Mouse (Mus musculus) heart, postnatal 0 days (tissue): Measurements from ENCODE around the gene Mcur1. TPM values are rescaled to one million over a fixed set of nuclear protein-coding genes. Genes with fewer than 3 reads are reported as not detected.

Source experiments
- ATAC-seq: fragments of 200-750 bp; cut with Nextera tagmentation; 2 replicates; pipeline ENCODE4 v1.8.0; 2017; ENCODE audit warnings: low read depth, moderate number of reproducible peaks, moderate library complexity; ENCODE audit not compliant: insufficient read depth
- DNase-seq: peaks from one replicate; pipeline ENCODE4 v3.0.0-alpha.2; 2016; ENCODE audit warnings: low spot score
- H3K27ac ChIP-seq: fragments of 300-500 bp; sonication (generic); 2 replicates; pipeline ENCODE4 v1.5.1; 2014; ENCODE audit warnings: low read depth, mild to moderate bottlenecking
- H3K27me3 ChIP-seq: fragments of 300-500 bp; sonication (generic); 2 replicates; pipeline ENCODE4 v1.6.1; 2014; ENCODE audit warnings: low read length, mixed read lengths; ENCODE audit not compliant: control insufficient read depth, insufficient read depth
- H3K36me3 ChIP-seq: fragments of 300-500 bp; sonication (generic); replicated peaks from 2 replicates; pipeline ENCODE4 v1.6.1; 2014; ENCODE audit warnings: low read length, mixed read lengths; ENCODE audit not compliant: control insufficient read depth, insufficient read depth
- H3K4me1 ChIP-seq: fragments of 300-500 bp; sonication (generic); 2 replicates; pipeline ENCODE4 v1.6.1; 2014; ENCODE audit warnings: antibody characterized with exemption; ENCODE audit not compliant: control insufficient read depth, insufficient read depth
- H3K4me2 ChIP-seq: fragments of 300-500 bp; sonication (generic); 2 replicates; pipeline ENCODE4 v1.6.1; 2014; ENCODE audit warnings: low read depth, mild to moderate bottlenecking, low read length, moderate library complexity
- H3K4me3 ChIP-seq: fragments of 300-500 bp; sonication (generic); 2 replicates; pipeline ENCODE4 v1.5.1; 2014; ENCODE audit warnings: low read depth, low read length
- H3K9ac ChIP-seq: fragments of 300-500 bp; sonication (generic); replicated peaks from 2 replicates; pipeline ENCODE4 v1.6.1; 2014; ENCODE audit warnings: low read depth, low read length, mixed read lengths
- H3K9me3 ChIP-seq: fragments of 300-500 bp; sonication (generic); replicated peaks from 2 replicates; pipeline ENCODE4 v1.6.1; 2016; ENCODE audit warnings: low read length; ENCODE audit not compliant: control insufficient read depth
- CTCF ChIP-seq: IDR thresholded peaks from 2 replicates; pipeline ENCODE4 v1.5.1; 2016; ENCODE audit warnings: antibody characterized with exemption, control low read depth, low read depth
- EP300 ChIP-seq: IDR thresholded peaks from 2 replicates; pipeline ENCODE4 v1.6.1; 2016; ENCODE audit warnings: antibody characterized with exemption, low read depth
- WGBS: fragments of 180-500 bp; shearing (Covaris S2); extraction: QIAGEN DNeasy Blood & Tissue Kit; methylation state at CpG from one replicate; pipeline ENCODE4 v1.1.7; 2014; 5-methylcytosine and 5-hydroxymethylcytosine counted together
- polyA plus RNA-seq: library from polyadenylated mRNA; unstranded; fragments of >200 nt; fragmentation: Nextera tagmentation; extraction: Ambion mirVana; gene quantifications from 2 replicates; pipeline ENCODE4 v1.2.1, GENCODE M21; 2015
- total RNA-seq: library from RNA; depleted of rRNA; stranded (reverse); fragments of >200 nt; gene quantifications from 2 replicates; pipeline ENCODE4 v1.2.3, GENCODE M21; 2014; ENCODE audit warnings: low replicate concordance; rRNA removed

The Mcur1 gene
- total RNA-seq, result 37.7 and 40.1 TPM in 2 replicates
- 22.0 and 24.9 TPM in 2 replicates for polyA plus RNA-seq

DNA sequence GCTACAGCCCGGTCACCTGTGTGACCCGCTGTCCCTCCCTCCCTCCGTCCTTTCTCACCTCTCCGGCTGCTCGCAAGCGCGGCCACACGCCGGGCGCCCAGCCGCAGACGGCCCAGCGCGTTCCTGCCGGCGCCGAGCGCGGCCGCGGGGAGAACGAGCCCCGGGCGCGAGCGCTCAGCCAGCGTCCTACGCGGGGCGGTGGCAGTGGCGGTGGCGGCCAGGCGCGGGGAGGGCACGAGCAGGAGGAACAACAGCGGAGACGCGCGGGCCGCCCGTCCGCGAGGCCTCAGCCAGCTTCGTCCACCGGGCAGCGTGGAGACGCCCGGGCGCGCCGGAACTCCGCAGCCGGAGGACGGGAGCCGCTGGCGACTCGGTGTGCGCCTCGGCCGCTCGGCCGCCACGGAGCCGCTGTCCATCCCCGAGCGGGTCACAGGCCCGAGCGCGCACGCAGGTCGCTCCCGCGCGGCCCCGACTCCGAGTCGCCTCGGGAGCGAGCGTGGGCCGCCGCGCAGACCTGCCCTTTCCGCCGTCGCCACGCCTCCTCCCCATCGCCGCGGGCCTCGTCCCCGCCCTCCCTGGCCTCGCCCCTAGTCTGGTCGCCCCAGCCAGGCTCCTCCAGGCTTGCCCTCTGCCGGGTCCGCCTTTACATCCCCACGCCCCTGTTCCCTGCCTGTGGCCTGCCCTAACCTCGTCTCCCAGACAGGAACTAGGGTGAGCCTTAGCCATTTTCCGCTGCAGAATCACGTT, at the start of gene Mcur1:
Mcur1 (minus strand) TSS at position 481 of the 747 bp plus-strand sequence.
- H3K27me3 ChIP-seq, result no peaks in the 10 kb centered on the region
- peak; percentile 97 for ATAC-seq
- H3K9ac ChIP-seq, result peak within 1 kb of the TSS; percentile 79
- WGBS, result 1% methylated on average over 45 of the region's 100 CpGs
- peak within 1 kb of the TSS; percentile 80 for H3K4me3 ChIP-seq
- TF ChIP-seq CTCF (no peak), EP300 (no peak)
- H3K4me1 ChIP-seq, result peaks cover 22% of the 10 kb centered on the region
- peaks cover 5% of the 10 kb centered on the region; the same call in 1 of the 2 replicates for H3K36me3 ChIP-seq
- H3K27ac ChIP-seq, result peak within 1 kb of the TSS; percentile 98
- no peaks in the 10 kb centered on the region for H3K9me3 ChIP-seq
- H3K4me2 ChIP-seq, result peak within 1 kb of the TSS; percentile 92
- peak; percentile 95 for DNase-seq

DNA sequence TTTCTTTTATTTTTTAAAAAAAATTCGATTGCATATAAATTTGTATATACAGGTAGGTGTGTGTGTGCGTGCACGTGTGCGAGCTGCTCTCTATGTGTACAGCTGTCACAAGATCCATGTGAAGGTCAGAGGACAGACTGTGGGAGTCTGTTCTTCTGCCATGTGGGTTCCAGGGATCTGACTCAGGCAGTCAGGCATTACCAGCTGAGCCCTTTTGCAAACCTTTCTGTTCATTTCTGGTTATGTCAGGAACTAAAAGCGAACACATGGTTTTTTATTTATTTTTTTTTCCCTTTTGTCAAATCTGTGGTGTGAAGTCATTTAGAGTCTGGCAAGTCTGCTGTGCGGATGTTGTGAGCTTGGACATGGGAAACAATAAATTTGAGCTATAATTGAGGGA, 48.9 kb upstream of the Mcur1 start:
- H3K9me3 ChIP-seq, result no peaks in the 10 kb centered on the region
- no peak overlapping the region for H3K27ac ChIP-seq
- no peak for DNase-seq
- ATAC-seq, result no peak
- H3K9ac ChIP-seq, result no peak overlapping the region
- H3K4me2 ChIP-seq, result no peak overlapping the region
- 80% methylated on average over 6 of the region's 6 CpGs for WGBS
- no peaks in the 10 kb centered on the region for H3K27me3 ChIP-seq
- no peaks in the 10 kb centered on the region for H3K36me3 ChIP-seq
- H3K4me1 ChIP-seq, result no peaks in the 10 kb centered on the region
- no peak overlapping the region for H3K4me3 ChIP-seq
- no peak for TF ChIP-seq EP300

DNA sequence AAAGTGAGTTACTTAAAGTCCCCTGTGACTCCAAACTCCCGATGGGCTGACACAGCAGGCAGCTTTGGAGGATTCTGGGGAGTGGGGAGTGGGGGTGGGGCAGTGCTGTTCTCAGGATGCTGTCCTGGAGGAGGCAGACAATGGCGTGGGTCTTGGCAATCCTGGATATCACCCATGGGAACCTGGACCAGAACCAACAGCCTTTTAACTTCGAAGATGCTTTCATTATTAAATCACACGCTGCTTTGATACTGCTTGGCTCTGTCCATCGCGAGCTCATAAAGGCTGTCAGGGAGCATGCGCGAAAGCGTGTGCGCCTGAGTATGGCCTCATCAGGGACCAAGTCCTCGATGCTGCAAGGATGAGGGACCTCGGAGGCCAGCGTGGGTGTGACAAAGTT, 43.1 kb upstream of the Mcur1 start:
- Histone ChIP-seq H3K27me3 (no peaks in the 10 kb centered on the region), H3K4me3 (no peak overlapping the region), H3K4me1 (no peaks in the 10 kb centered on the region; the same call in 1 of the 2 replicates), H3K36me3 (no peaks in the 10 kb centered on the region), H3K9ac (no peak overlapping the region), H3K4me2 (no peak overlapping the region), H3K27ac (no peak overlapping the region), H3K9me3 (no peaks in the 10 kb centered on the region)
- no peak for DNase-seq
- ATAC-seq, result no peak
- TF ChIP-seq CTCF, result no peak
- TF ChIP-seq EP300, result no peak
- WGBS, result 50% methylated on average over 13 of the region's 13 CpGs

DNA sequence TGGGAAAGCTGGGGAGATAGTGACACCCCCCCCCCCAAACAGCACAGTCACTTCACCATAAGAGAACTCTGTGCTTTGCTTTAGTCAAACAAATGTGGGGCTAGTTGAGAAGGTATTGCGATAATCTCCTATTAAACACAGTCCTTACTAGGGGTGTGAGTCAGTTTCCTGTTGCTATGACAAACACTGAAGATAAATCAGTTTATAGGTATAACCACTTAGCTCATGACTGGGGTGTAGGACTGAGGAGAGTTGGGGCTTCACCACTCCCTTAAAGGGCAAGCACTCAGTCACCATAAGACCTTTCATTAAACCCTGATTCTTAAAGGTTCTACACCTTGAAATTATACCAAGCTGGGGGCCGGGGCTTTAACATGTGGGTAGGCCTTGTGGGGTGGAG, 42.4 kb upstream of the Mcur1 start:
- Histone ChIP-seq H3K27me3 (no peaks in the 10 kb centered on the region), H3K4me1 (no peaks in the 10 kb centered on the region; the same call in 1 of the 2 replicates), H3K4me2 (no peak overlapping the region), H3K9ac (no peak overlapping the region), H3K36me3 (no peaks in the 10 kb centered on the region), H3K4me3 (no peak overlapping the region), H3K9me3 (no peaks in the 10 kb centered on the region), H3K27ac (no peak overlapping the region)
- no peak for TF ChIP-seq CTCF
- no peak for TF ChIP-seq EP300
- ATAC-seq (no peak), DNase-seq (no peak)
- WGBS, result 86% methylated on average over 2 of the region's 2 CpGs

DNA sequence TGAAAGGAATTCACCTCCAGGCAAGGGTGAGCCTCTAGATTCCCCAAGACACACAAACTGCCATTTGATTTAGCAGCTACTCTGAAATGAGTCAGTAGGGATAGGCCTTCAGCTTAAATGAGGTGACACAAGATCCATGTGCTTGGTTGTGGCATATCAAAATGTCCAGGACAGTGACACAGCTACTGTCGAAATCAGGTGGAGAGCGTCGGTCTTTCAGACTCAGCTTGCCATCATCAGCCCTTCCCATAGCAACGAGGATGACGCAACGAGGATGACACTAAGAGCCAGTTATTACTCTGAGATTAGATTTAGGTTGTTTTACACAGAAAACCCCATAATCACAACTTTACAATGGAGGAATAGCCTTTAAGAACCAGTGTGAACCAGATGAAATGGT, 41.0 kb upstream of the Mcur1 start:
- H3K27me3 ChIP-seq, result no peaks in the 10 kb centered on the region
- H3K36me3 ChIP-seq, result no peaks in the 10 kb centered on the region
- H3K27ac ChIP-seq, result no peak overlapping the region
- H3K4me1 ChIP-seq, result no peaks in the 10 kb centered on the region; the same call in 1 of the 2 replicates
- no peak overlapping the region for H3K9ac ChIP-seq
- H3K4me3 ChIP-seq, result no peak overlapping the region
- TF ChIP-seq EP300 (no peak), CTCF (no peak)
- 91% methylated on average over 6 of the region's 6 CpGs for WGBS
- DNase-seq, result no peak
- no peak overlapping the region for H3K4me2 ChIP-seq
- no peak for ATAC-seq
- no peaks in the 10 kb centered on the region for H3K9me3 ChIP-seq

DNA sequence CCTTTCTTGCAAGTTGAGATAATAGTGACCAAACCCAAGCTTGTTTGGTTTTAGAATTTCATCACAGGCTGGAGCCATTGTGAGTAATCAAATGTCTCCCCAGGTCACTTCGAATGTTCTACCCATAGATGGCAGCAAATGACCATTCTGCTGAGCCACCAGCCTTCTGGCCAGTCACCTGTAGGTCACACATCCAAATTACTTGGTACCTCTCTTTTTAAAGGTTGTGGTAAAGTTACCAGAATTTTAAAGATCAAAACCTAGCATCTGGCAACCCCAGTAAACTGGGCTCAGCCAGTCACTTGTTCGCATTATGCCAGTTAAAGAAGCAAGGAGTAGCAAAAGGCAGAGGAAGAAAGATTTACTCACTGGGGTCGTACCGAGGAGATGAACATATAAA, 35.9 kb upstream of the Mcur1 start:
- Histone ChIP-seq H3K36me3 (no peaks in the 10 kb centered on the region), H3K27me3 (no peaks in the 10 kb centered on the region), H3K9ac (no peak overlapping the region), H3K9me3 (no peaks in the 10 kb centered on the region), H3K27ac (no peak overlapping the region), H3K4me2 (no peak overlapping the region), H3K4me1 (no peaks in the 10 kb centered on the region), H3K4me3 (no peak overlapping the region)
- ATAC-seq, result no peak
- TF ChIP-seq EP300 (no peak), CTCF (peak; percentile 84)
- peak; percentile 73 for DNase-seq
- 62% methylated on average over 4 of the region's 4 CpGs for whole genome bisulfite sequencing
